In genomic region chr17:8903555-8904283, GRCm38 (mm10) we compare ENCODE assay signal across 20 mouse cellular contexts.
DNase-seq lines count a peak whose midpoint lies in the region; ATAC-seq and TF ChIP-seq lines count a peak whose summit lies in the region.
"Had no signal": no experiment of that assay in that cellular context is flagged by ENCODE, and none has a peak within 500 bp of the region (broad histone marks: within the 10 kb centered on the region; RNA-seq: fewer than 3 reads in every experiment).

No protein-coding gene starts in this region.

- TF ChIP-seq CTCF in brain, embryonic 14.5 days (IDR thresholded peaks at IDR 0.05; ENCODE audit: borderline replicate concordance, extremely low read depth, insufficient read depth, insufficient read length), result no peak

- H3K4me2 ChIP-seq in forebrain, embryonic 15.5 days (replicated peaks), result no peak overlapping the region
- H3K4me2 ChIP-seq in forebrain, embryonic 13.5 days, result no peak overlapping the region
- no peak overlapping the region for H3K4me2 ChIP-seq in hindbrain, embryonic 13.5 days
- no peak overlapping the region for H3K4me2 ChIP-seq in hindbrain, embryonic 11.5 days (replicated peaks; ENCODE audit: low read depth, low read length)
- H3K4me2 ChIP-seq: forebrain, embryonic 12.5 days; heart, embryonic 11.5 days; hindbrain, embryonic 15.5 days; kidney, embryonic 15.5 days had no signal

- ATAC-seq in forebrain, embryonic 15.5 days (replicated peaks), result 0 out of 2 replicates have a peak, but pooled peaks have one; percentile 41
- ATAC-seq in forebrain, embryonic 13.5 days, result no peak
- no peak for ATAC-seq in hindbrain, embryonic 13.5 days (ENCODE audit: low FRiP score)
- no peak for ATAC-seq in hindbrain, embryonic 11.5 days (ENCODE audit: low FRiP score)
- ATAC-seq: intestine, postnatal 0 days had no signal

- no peak overlapping the region for H3K4me3 ChIP-seq in forebrain, embryonic 15.5 days
- H3K4me3 ChIP-seq in forebrain, embryonic 13.5 days, result no peak overlapping the region
- no peak overlapping the region for H3K4me3 ChIP-seq in hindbrain, embryonic 13.5 days
- no peak overlapping the region for H3K4me3 ChIP-seq in hindbrain, embryonic 11.5 days (ENCODE audit: low read depth, low read length)
- H3K4me3 ChIP-seq: forebrain, embryonic 12.5 days; hindbrain, embryonic 10.5 days; hindbrain, embryonic 15.5 days; kidney, embryonic 15.5 days had no signal

- H3K27me3 ChIP-seq in forebrain, embryonic 15.5 days, result no peaks in the 10 kb centered on the region
- H3K27me3 ChIP-seq in forebrain, embryonic 13.5 days, result no peaks in the 10 kb centered on the region
- H3K27me3 ChIP-seq in hindbrain, embryonic 13.5 days, result no peaks in the 10 kb centered on the region
- H3K27me3 ChIP-seq in hindbrain, embryonic 11.5 days (ENCODE audit: control insufficient read depth, insufficient read depth, low read length), result no peaks in the 10 kb centered on the region
- H3K27me3 ChIP-seq: forebrain, embryonic 12.5 days; hindbrain, embryonic 15.5 days had no signal

- H3K4me1 ChIP-seq in forebrain, embryonic 15.5 days, result peaks cover 17% of the 10 kb centered on the region
- peaks cover 16% of the 10 kb centered on the region for H3K4me1 ChIP-seq in forebrain, embryonic 13.5 days
- H3K4me1 ChIP-seq in hindbrain, embryonic 13.5 days (replicated peaks), result no peaks in the 10 kb centered on the region; the same call in none of the 2 replicates
- no peaks in the 10 kb centered on the region for H3K4me1 ChIP-seq in hindbrain, embryonic 11.5 days (replicated peaks; ENCODE audit: control insufficient read depth, insufficient read depth, low read length)
- H3K4me1 ChIP-seq: hindbrain, embryonic 15.5 days had no signal

- 0 out of 2 replicates have a peak, but pooled peaks cover 6% of the 10 kb centered on the region for H3K36me3 ChIP-seq in forebrain, embryonic 15.5 days
- peaks cover 6% of the 10 kb centered on the region; the same call in 1 of the 2 replicates for H3K36me3 ChIP-seq in forebrain, embryonic 13.5 days (ENCODE audit: poor library complexity, severe bottlenecking)
- peaks cover 7% of the 10 kb centered on the region; the same call in 1 of the 2 replicates for H3K36me3 ChIP-seq in hindbrain, embryonic 13.5 days
- no peaks in the 10 kb centered on the region for H3K36me3 ChIP-seq in hindbrain, embryonic 11.5 days (ENCODE audit: control insufficient read depth, insufficient read depth, low read length)
- H3K36me3 ChIP-seq: forebrain, embryonic 12.5 days; kidney, embryonic 15.5 days had no signal

- 54% methylated on average over 5 of the region's 5 CpGs for WGBS in forebrain, embryonic 15.5 days
- 80% methylated on average over 5 of the region's 5 CpGs for WGBS in forebrain, embryonic 13.5 days
- WGBS in hindbrain, embryonic 13.5 days, result 72% methylated on average over 5 of the region's 5 CpGs
- WGBS in hindbrain, embryonic 11.5 days, result 86% methylated on average over 5 of the region's 5 CpGs

- no peak for TF ChIP-seq POLR2A in brain, embryonic 14.5 days (IDR thresholded peaks at IDR 0.05; ENCODE audit: borderline replicate concordance, extremely low read depth, insufficient read depth, insufficient read length, poor library complexity, severe bottlenecking)

- no peaks in the 10 kb centered on the region for H3K9me3 ChIP-seq in forebrain, embryonic 15.5 days
- no peaks in the 10 kb centered on the region for H3K9me3 ChIP-seq in forebrain, embryonic 13.5 days (replicated peaks)
- no peaks in the 10 kb centered on the region for H3K9me3 ChIP-seq in hindbrain, embryonic 13.5 days
- no peaks in the 10 kb centered on the region for H3K9me3 ChIP-seq in hindbrain, embryonic 11.5 days (ENCODE audit: control insufficient read depth, low read length)
- H3K9me3 ChIP-seq: forebrain, embryonic 12.5 days; hindbrain, embryonic 10.5 days; hindbrain, embryonic 15.5 days; kidney, embryonic 15.5 days had no signal

- peak; percentile 60 for DNase-seq in cerebellum, adult 9-10 months
- DNase-seq in cerebellum, postnatal 36 days, result no peak
- no peak for DNase-seq in hindbrain, embryonic 11.5 days (ENCODE audit: low spot score)
- DNase-seq in brain, embryonic 14.5 days (ENCODE audit: low read depth), result peak; percentile 79
- DNase-seq: adrenal gland, adult 2 months; adrenal gland, postnatal 14 days; B cell, adult 2 months; cerebellum, adult 11 months; gastrocnemius, postnatal 10 days; gastrocnemius, postnatal 36 days; kidney, adult 8-10 months had no signal

- H3K9ac ChIP-seq in forebrain, embryonic 15.5 days (replicated peaks), result no peak overlapping the region
- no peak overlapping the region for H3K9ac ChIP-seq in forebrain, embryonic 13.5 days
- no peak overlapping the region for H3K9ac ChIP-seq in hindbrain, embryonic 13.5 days
- no peak overlapping the region for H3K9ac ChIP-seq in hindbrain, embryonic 11.5 days (ENCODE audit: low read depth, low read length)
- H3K9ac ChIP-seq: forebrain, embryonic 12.5 days; hindbrain, embryonic 15.5 days; kidney, embryonic 15.5 days had no signal

- peak overlapping the region; percentile 28; the same call in 1 of the 2 replicates for H3K27ac ChIP-seq in forebrain, embryonic 15.5 days (replicated peaks)
- no peak overlapping the region for H3K27ac ChIP-seq in forebrain, embryonic 13.5 days
- peak overlapping the region; percentile 44; the same call in 1 of the 2 replicates for H3K27ac ChIP-seq in hindbrain, embryonic 13.5 days
- H3K27ac ChIP-seq in hindbrain, embryonic 11.5 days (ENCODE audit: low read depth, low read length), result no peak overlapping the region
- H3K27ac ChIP-seq: forebrain, embryonic 12.5 days; hindbrain, embryonic 10.5 days; hindbrain, embryonic 15.5 days; kidney, embryonic 15.5 days had no signal

Comparison
In these comparisons a context has a peak if more than half of its experiments do, and no peak if none do; other contexts are left out.
1. DNase-seq: peak in cerebellum, adult 9-10 months (single experiment) and brain, embryonic 14.5 days (single experiment); none in cerebellum, postnatal 36 days (0 of 2) and hindbrain, embryonic 11.5 days (single experiment).
2. H3K27ac ChIP-seq: peak in forebrain, embryonic 15.5 days (single experiment) and hindbrain, embryonic 13.5 days (single experiment); none in forebrain, embryonic 13.5 days (single experiment) and hindbrain, embryonic 11.5 days (single experiment).